In the genomic region with DNA sequence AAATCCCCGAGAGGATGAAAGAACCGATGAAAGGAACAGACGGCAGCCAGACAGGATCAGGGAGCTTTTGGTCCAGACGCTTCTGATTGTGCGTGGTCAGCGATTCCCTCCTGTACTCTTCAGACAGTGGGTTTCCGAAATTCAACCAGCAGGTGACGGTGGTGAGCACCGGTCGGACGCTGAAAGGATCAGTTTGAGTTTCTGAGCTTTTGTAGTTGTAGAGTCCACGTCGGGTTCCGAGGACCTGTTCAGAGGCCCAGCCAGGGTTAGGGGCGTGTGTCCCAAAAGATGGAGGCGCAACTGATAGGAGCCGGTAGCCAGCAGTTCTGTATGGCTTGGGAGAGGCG, we compare ENCODE assay signal across 8 mouse cellular contexts. TPM values are rescaled to one million over a fixed set of nuclear protein-coding genes. Genes with fewer than 3 reads are reported as not detected.
DNase-seq lines count a peak whose midpoint lies in the region; ATAC-seq lines count a peak whose summit lies in the region.

No protein-coding gene starts in this region.

- peak overlapping the region; percentile 49 for H3K4me3 ChIP-seq in embryonic facial prominence, embryonic 12.5 days
- peak overlapping the region; percentile 40 for H3K4me3 ChIP-seq in hindbrain, embryonic 13.5 days
- peak overlapping the region; percentile 56 for H3K4me3 ChIP-seq in limb, embryonic 13.5 days
- H3K4me3 ChIP-seq in midbrain, embryonic 13.5 days (replicated peaks) = peak overlapping the region; percentile 44
- H3K4me3 ChIP-seq in stomach, embryonic 15.5 days (replicated peaks) = peak overlapping the region; percentile 52

- WGBS in embryonic facial prominence, embryonic 12.5 days = under 1% methylated on average over 18 of the region's 18 CpGs
- WGBS in hindbrain, embryonic 13.5 days = under 1% methylated on average over 18 of the region's 18 CpGs
- under 1% methylated on average over 18 of the region's 18 CpGs for WGBS in limb, embryonic 13.5 days
- WGBS in midbrain, embryonic 13.5 days = under 1% methylated on average over 18 of the region's 18 CpGs
- WGBS in stomach, embryonic 15.5 days = under 1% methylated on average over 18 of the region's 18 CpGs

- H3K9me3 ChIP-seq in embryonic facial prominence, embryonic 12.5 days = no peaks in the 10 kb centered on the region
- no peaks in the 10 kb centered on the region for H3K9me3 ChIP-seq in hindbrain, embryonic 13.5 days
- no peaks in the 10 kb centered on the region for H3K9me3 ChIP-seq in limb, embryonic 13.5 days
- H3K9me3 ChIP-seq in midbrain, embryonic 13.5 days = no peaks in the 10 kb centered on the region
- no peaks in the 10 kb centered on the region for H3K9me3 ChIP-seq in stomach, embryonic 15.5 days

- peak overlapping the region; percentile 83 for H3K27ac ChIP-seq in embryonic facial prominence, embryonic 12.5 days
- H3K27ac ChIP-seq in hindbrain, embryonic 13.5 days = peak overlapping the region; percentile 58
- peak overlapping the region; percentile 88 for H3K27ac ChIP-seq in limb, embryonic 13.5 days
- H3K27ac ChIP-seq in midbrain, embryonic 13.5 days = no peak overlapping the region
- peak overlapping the region; percentile 93 for H3K27ac ChIP-seq in stomach, embryonic 15.5 days

- peaks cover 34% of the 10 kb centered on the region for H3K4me1 ChIP-seq in embryonic facial prominence, embryonic 12.5 days
- peaks cover 36% of the 10 kb centered on the region for H3K4me1 ChIP-seq in hindbrain, embryonic 13.5 days (replicated peaks)
- peaks cover 46% of the 10 kb centered on the region for H3K4me1 ChIP-seq in limb, embryonic 13.5 days
- H3K4me1 ChIP-seq in midbrain, embryonic 13.5 days (replicated peaks) = peaks cover 34% of the 10 kb centered on the region
- peaks cover 47% of the 10 kb centered on the region for H3K4me1 ChIP-seq in stomach, embryonic 15.5 days

- peak; percentile 83 for DNase-seq in kidney, adult 11 months
- DNase-seq in kidney, adult 18-20 months = no peak
- DNase-seq in WW6 (ENCODE audit: low read depth, low spot score) = peak; percentile 54

- no peaks in the 10 kb centered on the region for H3K36me3 ChIP-seq in embryonic facial prominence, embryonic 12.5 days
- no peaks in the 10 kb centered on the region for H3K36me3 ChIP-seq in hindbrain, embryonic 13.5 days
- no peaks in the 10 kb centered on the region for H3K36me3 ChIP-seq in limb, embryonic 13.5 days
- no peaks in the 10 kb centered on the region for H3K36me3 ChIP-seq in midbrain, embryonic 13.5 days
- no peaks in the 10 kb centered on the region for H3K36me3 ChIP-seq in stomach, embryonic 15.5 days

- H3K9ac ChIP-seq in embryonic facial prominence, embryonic 12.5 days = peak overlapping the region; percentile 54
- peak overlapping the region; percentile 71 for H3K9ac ChIP-seq in hindbrain, embryonic 13.5 days
- peak overlapping the region; percentile 77 for H3K9ac ChIP-seq in limb, embryonic 13.5 days
- peak overlapping the region; percentile 61 for H3K9ac ChIP-seq in midbrain, embryonic 13.5 days (replicated peaks)
- peak overlapping the region; percentile 53; the same call in 1 of the 2 replicates for H3K9ac ChIP-seq in stomach, embryonic 15.5 days

- no peaks in the 10 kb centered on the region for H3K27me3 ChIP-seq in embryonic facial prominence, embryonic 12.5 days
- H3K27me3 ChIP-seq in hindbrain, embryonic 13.5 days = peaks cover 40% of the 10 kb centered on the region
- no peaks in the 10 kb centered on the region for H3K27me3 ChIP-seq in limb, embryonic 13.5 days
- H3K27me3 ChIP-seq in midbrain, embryonic 13.5 days = peaks cover 25% of the 10 kb centered on the region
- no peaks in the 10 kb centered on the region for H3K27me3 ChIP-seq in stomach, embryonic 15.5 days (replicated peaks)

- 0 out of 2 replicates have a peak, but pooled peaks have one; percentile 5 for ATAC-seq in embryonic facial prominence, embryonic 12.5 days (ENCODE audit: insufficient number of reproducible peaks, insufficient read depth, low FRiP score, low TSS enrichment)
- no peak; the same call in 1 of the 2 replicates for ATAC-seq in hindbrain, embryonic 13.5 days (ENCODE audit: low FRiP score)
- ATAC-seq in limb, embryonic 13.5 days (ENCODE audit: low FRiP score, low read depth) = peak; percentile 42
- peak; percentile 35 for ATAC-seq in midbrain, embryonic 13.5 days
- ATAC-seq in stomach, embryonic 15.5 days (ENCODE audit: insufficient read depth, low FRiP score, low read depth) = peak; percentile 31

- peak overlapping the region; percentile 73 for H3K4me2 ChIP-seq in embryonic facial prominence, embryonic 12.5 days (replicated peaks)
- H3K4me2 ChIP-seq in hindbrain, embryonic 13.5 days = peak overlapping the region; percentile 73
- peak overlapping the region; percentile 88 for H3K4me2 ChIP-seq in limb, embryonic 13.5 days (replicated peaks)
- peak overlapping the region; percentile 65 for H3K4me2 ChIP-seq in midbrain, embryonic 13.5 days (replicated peaks)
- H3K4me2 ChIP-seq in stomach, embryonic 15.5 days = peak overlapping the region; percentile 90

RNA-seq across cellular contexts. Expression of gene Kctd11, which starts 0.7 kb away (rescaled TPM):
- 2.9 and 3.0 TPM in 2 replicates for polyA plus RNA-seq in embryonic facial prominence, embryonic 12.5 days (2016; fragmentation: Nextera tagmentation; extraction: Ambion mirVana)
- 2.0 and 2.5 TPM in 2 replicates for polyA plus RNA-seq in hindbrain, embryonic 13.5 days (2015; fragmentation: Nextera tagmentation; extraction: Ambion mirVana)
- 4.3 and 4.4 TPM in 2 replicates for polyA plus RNA-seq in limb, embryonic 13.5 days (2015; fragmentation: Nextera tagmentation; extraction: Ambion mirVana)
- 1.3 and 1.7 TPM in 2 replicates for polyA plus RNA-seq in midbrain, embryonic 13.5 days (2015; fragmentation: Nextera tagmentation; extraction: Ambion mirVana)
- polyA plus RNA-seq in stomach, embryonic 15.5 days (2015; fragmentation: Nextera tagmentation; extraction: Ambion mirVana) = 7.8 and 9.2 TPM in 2 replicates

RNA-seq across cellular contexts. Expression of gene Tmem95, which starts 2.7 kb away (rescaled TPM):
- polyA plus RNA-seq in embryonic facial prominence, embryonic 12.5 days (2016; fragmentation: Nextera tagmentation; extraction: Ambion mirVana) = not detected in 2 replicates
- not detected in 2 replicates for polyA plus RNA-seq in hindbrain, embryonic 13.5 days (2015; fragmentation: Nextera tagmentation; extraction: Ambion mirVana)
- 0.51 TPM in 1 of 2 replicates, not detected in the other for polyA plus RNA-seq in limb, embryonic 13.5 days (2015; fragmentation: Nextera tagmentation; extraction: Ambion mirVana)
- polyA plus RNA-seq in midbrain, embryonic 13.5 days (2015; fragmentation: Nextera tagmentation; extraction: Ambion mirVana) = not detected in 2 replicates
- not detected in 2 replicates for polyA plus RNA-seq in stomach, embryonic 15.5 days (2015; fragmentation: Nextera tagmentation; extraction: Ambion mirVana)

RNA-seq across cellular contexts. Expression of gene Acap1, which starts 14.9 kb away (rescaled TPM):
- polyA plus RNA-seq in embryonic facial prominence, embryonic 12.5 days (2016; fragmentation: Nextera tagmentation; extraction: Ambion mirVana) = 0.83 and 1.3 TPM in 2 replicates
- 0.17 and 0.52 TPM in 2 replicates for polyA plus RNA-seq in hindbrain, embryonic 13.5 days (2015; fragmentation: Nextera tagmentation; extraction: Ambion mirVana)
- 1.1 and 1.5 TPM in 2 replicates for polyA plus RNA-seq in limb, embryonic 13.5 days (2015; fragmentation: Nextera tagmentation; extraction: Ambion mirVana)
- 0.37 and 0.48 TPM in 2 replicates for polyA plus RNA-seq in midbrain, embryonic 13.5 days (2015; fragmentation: Nextera tagmentation; extraction: Ambion mirVana)
- 5.0 and 6.1 TPM in 2 replicates for polyA plus RNA-seq in stomach, embryonic 15.5 days (2015; fragmentation: Nextera tagmentation; extraction: Ambion mirVana)

RNA-seq across cellular contexts. Expression of gene 2810408A11Rik, which starts 20.3 kb away (rescaled TPM):
- 21.4 and 23.6 TPM in 2 replicates for polyA plus RNA-seq in embryonic facial prominence, embryonic 12.5 days (2016; fragmentation: Nextera tagmentation; extraction: Ambion mirVana)
- polyA plus RNA-seq in hindbrain, embryonic 13.5 days (2015; fragmentation: Nextera tagmentation; extraction: Ambion mirVana) = 10.3 and 11.7 TPM in 2 replicates
- 16.1 and 19.4 TPM in 2 replicates for polyA plus RNA-seq in limb, embryonic 13.5 days (2015; fragmentation: Nextera tagmentation; extraction: Ambion mirVana)
- polyA plus RNA-seq in midbrain, embryonic 13.5 days (2015; fragmentation: Nextera tagmentation; extraction: Ambion mirVana) = 16.1 and 17.1 TPM in 2 replicates
- 7.5 and 10.4 TPM in 2 replicates for polyA plus RNA-seq in stomach, embryonic 15.5 days (2015; fragmentation: Nextera tagmentation; extraction: Ambion mirVana)

RNA-seq across cellular contexts. Expression of gene Neurl4, which starts 20.4 kb away (rescaled TPM):
- 14.2 and 15.9 TPM in 2 replicates for polyA plus RNA-seq in embryonic facial prominence, embryonic 12.5 days (2016; fragmentation: Nextera tagmentation; extraction: Ambion mirVana)
- polyA plus RNA-seq in hindbrain, embryonic 13.5 days (2015; fragmentation: Nextera tagmentation; extraction: Ambion mirVana) = 18.8 and 22.6 TPM in 2 replicates
- polyA plus RNA-seq in limb, embryonic 13.5 days (2015; fragmentation: Nextera tagmentation; extraction: Ambion mirVana) = 10.2 and 12.9 TPM in 2 replicates
- polyA plus RNA-seq in midbrain, embryonic 13.5 days (2015; fragmentation: Nextera tagmentation; extraction: Ambion mirVana) = 18.6 and 19.8 TPM in 2 replicates
- polyA plus RNA-seq in stomach, embryonic 15.5 days (2015; fragmentation: Nextera tagmentation; extraction: Ambion mirVana) = 7.2 and 8.0 TPM in 2 replicates
